Mouse (Mus musculus): ENCODE data around the gene Cyp4x1. TPM values are rescaled to one million over a fixed set of nuclear protein-coding genes. Genes with fewer than 3 reads are reported as not detected.
"Not testable (repeated sequence)": the region's sequence is repeated elsewhere in the genome, so short reads cannot be mapped to it uniquely, and the experiment has no call there.

Cyp4x1 gene
- polyA plus RNA-seq (2014; fragmentation: Nextera tagmentation; extraction: Ambion mirVana) = 0.03 TPM in 1 of 2 replicates, not detected in the other

GRCm38 (mm10) chr4:115133621-115134295 is at the start of gene Cyp4x1:
Gene Cyp4x1, minus strand, starts transcription at chr4:115134281.
- H3K36me3 ChIP-seq (ENCODE audit: control insufficient read depth, insufficient read depth, low read length) = no peaks in the 10 kb centered on the region
- H3K27ac ChIP-seq (replicated peaks; ENCODE audit: low read depth, low read length) = no peak within 1 kb of the TSS
- H3K4me2 ChIP-seq (ENCODE audit: low read depth, severe bottlenecking) = peak within 1 kb of the TSS; percentile 43
- WGBS = 1% methylated on average over 29 of the region's 29 CpGs
- no peaks in the 10 kb centered on the region for H3K9me3 ChIP-seq (ENCODE audit: control insufficient read depth, low read length)
- DNase-seq (ENCODE audit: low spot score) = peak; percentile 32
- H3K4me3 ChIP-seq (ENCODE audit: low read depth, low read length) = peak within 1 kb of the TSS; percentile 14
- H3K9ac ChIP-seq (ENCODE audit: low read length) = no peak within 1 kb of the TSS
- ATAC-seq (ENCODE audit: insufficient number of reproducible peaks, low FRiP score, low TSS enrichment, low read depth) = peak; percentile 46
- H3K27me3 ChIP-seq (ENCODE audit: control insufficient read depth, insufficient read depth, low read length) = peaks cover 19% of the 10 kb centered on the region
- H3K4me1 ChIP-seq (ENCODE audit: control insufficient read depth, insufficient read depth, low read length) = 0 out of 2 replicates have a peak, but pooled peaks cover 4% of the 10 kb centered on the region

GRCm38 (mm10) chr4:115176201-115176600 is 42.1 kb upstream of the Cyp4x1 start:
- not testable (repeated sequence) for H3K27ac ChIP-seq (replicated peaks; ENCODE audit: low read depth, low read length); H3K9ac ChIP-seq (ENCODE audit: low read length); H3K36me3 ChIP-seq (ENCODE audit: control insufficient read depth, insufficient read depth, low read length); H3K4me2 ChIP-seq (ENCODE audit: low read depth, severe bottlenecking); DNase-seq (ENCODE audit: low spot score); H3K4me3 ChIP-seq (ENCODE audit: low read depth, low read length); H3K27me3 ChIP-seq (ENCODE audit: control insufficient read depth, insufficient read depth, low read length); H3K4me1 ChIP-seq (ENCODE audit: control insufficient read depth, insufficient read depth, low read length); H3K9me3 ChIP-seq (ENCODE audit: control insufficient read depth, low read length); ATAC-seq (ENCODE audit: insufficient number of reproducible peaks, low FRiP score, low TSS enrichment, low read depth)

- H3K27me3 ChIP-seq (ENCODE audit: control insufficient read depth, insufficient read depth, low read length) = no peaks in the 10 kb centered on the region
- 74% methylated on average over 1 of the region's 1 CpGs for WGBS
- no peaks in the 10 kb centered on the region for H3K9me3 ChIP-seq (ENCODE audit: control insufficient read depth, low read length)
- no peak overlapping the region for H3K27ac ChIP-seq (replicated peaks; ENCODE audit: low read depth, low read length)
- no peaks in the 10 kb centered on the region for H3K36me3 ChIP-seq (ENCODE audit: control insufficient read depth, insufficient read depth, low read length)
- DNase-seq (ENCODE audit: low spot score) = no peak
- no peak overlapping the region for H3K4me3 ChIP-seq (ENCODE audit: low read depth, low read length)
- no peak overlapping the region for H3K9ac ChIP-seq (ENCODE audit: low read length)
- no peaks in the 10 kb centered on the region for H3K4me1 ChIP-seq (ENCODE audit: control insufficient read depth, insufficient read depth, low read length)
- no peak for ATAC-seq (ENCODE audit: insufficient number of reproducible peaks, low FRiP score, low TSS enrichment, low read depth)
- H3K4me2 ChIP-seq (ENCODE audit: low read depth, severe bottlenecking) = no peak overlapping the region
Measured at GRCm38 (mm10) chr4:115174694-115175353, 40.7 kb upstream of the Cyp4x1 start.

GRCm38 (mm10) chr4:115158963-115159362 is 24.9 kb upstream of the Cyp4x1 start:
- not testable (repeated sequence) for H3K4me2 ChIP-seq (ENCODE audit: low read depth, severe bottlenecking); H3K9me3 ChIP-seq (ENCODE audit: control insufficient read depth, low read length); H3K27ac ChIP-seq (replicated peaks; ENCODE audit: low read depth, low read length); H3K36me3 ChIP-seq (ENCODE audit: control insufficient read depth, insufficient read depth, low read length); H3K4me3 ChIP-seq (ENCODE audit: low read depth, low read length); H3K9ac ChIP-seq (ENCODE audit: low read length); DNase-seq (ENCODE audit: low spot score); H3K4me1 ChIP-seq (ENCODE audit: control insufficient read depth, insufficient read depth, low read length); H3K27me3 ChIP-seq (ENCODE audit: control insufficient read depth, insufficient read depth, low read length); ATAC-seq (ENCODE audit: insufficient number of reproducible peaks, low FRiP score, low TSS enrichment, low read depth)
- WGBS = 82% methylated on average over 3 of the region's 3 CpGs

GRCm38 (mm10) chr4:115154723-115155122 is 20.6 kb upstream of the Cyp4x1 start:
- no peak for DNase-seq (ENCODE audit: low spot score)
- H3K4me2 ChIP-seq (ENCODE audit: low read depth, severe bottlenecking) = no peak overlapping the region

GRCm38 (mm10) chr4:115134296-115134630 is 182 bp upstream of the Cyp4x1 start:
- 21% methylated on average over 7 of the region's 7 CpGs for WGBS
- ATAC-seq (ENCODE audit: insufficient number of reproducible peaks, low FRiP score, low TSS enrichment, low read depth) = no peak
- H3K9ac ChIP-seq (ENCODE audit: low read length) = no peak overlapping the region
- H3K4me1 ChIP-seq (ENCODE audit: control insufficient read depth, insufficient read depth, low read length) = 0 out of 2 replicates have a peak, but pooled peaks cover 4% of the 10 kb centered on the region
- H3K4me3 ChIP-seq (ENCODE audit: low read depth, low read length) = no peak overlapping the region
- no peak overlapping the region for H3K27ac ChIP-seq (replicated peaks; ENCODE audit: low read depth, low read length)
- no peaks in the 10 kb centered on the region for H3K36me3 ChIP-seq (ENCODE audit: control insufficient read depth, insufficient read depth, low read length)
- no peaks in the 10 kb centered on the region for H3K9me3 ChIP-seq (ENCODE audit: control insufficient read depth, low read length)
- H3K27me3 ChIP-seq (ENCODE audit: control insufficient read depth, insufficient read depth, low read length) = peaks cover 19% of the 10 kb centered on the region
- DNase-seq (ENCODE audit: low spot score) = no peak
- H3K4me2 ChIP-seq (ENCODE audit: low read depth, severe bottlenecking) = no peak overlapping the region

More at GRCm38 (mm10) chr4:115154723-115155122, 20.6 kb upstream of the Cyp4x1 start:
- H3K9ac ChIP-seq (ENCODE audit: low read length) = no peak overlapping the region
- ATAC-seq (ENCODE audit: insufficient number of reproducible peaks, low FRiP score, low TSS enrichment, low read depth) = no peak
- H3K27ac ChIP-seq (replicated peaks; ENCODE audit: low read depth, low read length) = no peak overlapping the region
- no peaks in the 10 kb centered on the region for H3K27me3 ChIP-seq (ENCODE audit: control insufficient read depth, insufficient read depth, low read length)
- no peak overlapping the region for H3K4me3 ChIP-seq (ENCODE audit: low read depth, low read length)
- H3K4me1 ChIP-seq (ENCODE audit: control insufficient read depth, insufficient read depth, low read length) = no peaks in the 10 kb centered on the region
- 94% methylated on average over 2 of the region's 2 CpGs for WGBS
- no peaks in the 10 kb centered on the region for H3K36me3 ChIP-seq (ENCODE audit: control insufficient read depth, insufficient read depth, low read length)
- H3K9me3 ChIP-seq (ENCODE audit: control insufficient read depth, low read length) = no peaks in the 10 kb centered on the region

- Histone ChIP-seq H3K27me3 (ENCODE audit: control insufficient read depth, insufficient read depth, low read length) (peaks cover 19% of the 10 kb centered on the region), H3K4me3 (ENCODE audit: low read depth, low read length) (no peak overlapping the region), H3K4me2 (ENCODE audit: low read depth, severe bottlenecking) (no peak overlapping the region), H3K36me3 (ENCODE audit: control insufficient read depth, insufficient read depth, low read length) (no peaks in the 10 kb centered on the region), H3K9ac (ENCODE audit: low read length) (no peak overlapping the region), H3K9me3 (ENCODE audit: control insufficient read depth, low read length) (no peaks in the 10 kb centered on the region), H3K4me1 (ENCODE audit: control insufficient read depth, insufficient read depth, low read length) (0 out of 2 replicates have a peak, but pooled peaks cover 4% of the 10 kb centered on the region), H3K27ac (replicated peaks; ENCODE audit: low read depth, low read length) (no peak overlapping the region)
- WGBS = 5% methylated on average over 5 of the region's 5 CpGs
- ATAC-seq (ENCODE audit: insufficient number of reproducible peaks, low FRiP score, low TSS enrichment, low read depth) = no peak
- no peak for DNase-seq (ENCODE audit: low spot score)
Measured at GRCm38 (mm10) chr4:115133085-115133484, 996 bp downstream of the Cyp4x1 start.

GRCm38 (mm10) chr4:115124713-115125112 is 9.4 kb downstream of the Cyp4x1 start:
- no peaks in the 10 kb centered on the region for H3K27me3 ChIP-seq (ENCODE audit: control insufficient read depth, insufficient read depth, low read length)
- no peaks in the 10 kb centered on the region for H3K4me1 ChIP-seq (ENCODE audit: control insufficient read depth, insufficient read depth, low read length)
- no peak overlapping the region for H3K27ac ChIP-seq (replicated peaks; ENCODE audit: low read depth, low read length)
- ATAC-seq (ENCODE audit: insufficient number of reproducible peaks, low FRiP score, low TSS enrichment, low read depth) (no peak), DNase-seq (ENCODE audit: low spot score) (no peak)
- H3K4me2 ChIP-seq (ENCODE audit: low read depth, severe bottlenecking) = no peak overlapping the region
- no peaks in the 10 kb centered on the region for H3K36me3 ChIP-seq (ENCODE audit: control insufficient read depth, insufficient read depth, low read length)
- no peaks in the 10 kb centered on the region for H3K9me3 ChIP-seq (ENCODE audit: control insufficient read depth, low read length)
- no peak overlapping the region for H3K9ac ChIP-seq (ENCODE audit: low read length)
- no peak overlapping the region for H3K4me3 ChIP-seq (ENCODE audit: low read depth, low read length)
